Mouse (Mus musculus) neural tube, embryonic 14.5 days (tissue): ENCODE results near the gene Usp12. TPM values are rescaled to one million over a fixed set of nuclear protein-coding genes. Genes with fewer than 3 reads are reported as not detected.

Source experiments
- ATAC-seq: fragments of 200-750 bp; cut with Nextera tagmentation; 2 replicates; pipeline ENCODE4 v1.8.0; 2017; ENCODE audit warnings: low read depth, mild to moderate bottlenecking, moderate TSS enrichment, moderate library complexity
- H3K27ac ChIP-seq: fragments of 300-500 bp; sonication (generic); 2 replicates; pipeline ENCODE4 v1.5.1; 2014; ENCODE audit warnings: low read depth, mild to moderate bottlenecking, control low read depth, low read length, moderate library complexity, mixed read lengths
- H3K27me3 ChIP-seq: fragments of 300-500 bp; sonication (generic); 2 replicates; pipeline ENCODE4 v1.6.1; 2014; ENCODE audit warnings: low read length; ENCODE audit not compliant: control insufficient read depth, insufficient read depth
- H3K36me3 ChIP-seq: fragments of 300-500 bp; sonication (generic); 2 replicates; pipeline ENCODE4 v1.6.1; 2014; ENCODE audit warnings: low read length, mixed read lengths; ENCODE audit not compliant: control insufficient read depth, insufficient read depth
- H3K4me1 ChIP-seq: fragments of 300-500 bp; sonication (generic); 2 replicates; pipeline ENCODE4 v1.6.1; 2014; ENCODE audit warnings: low read length; ENCODE audit not compliant: control insufficient read depth, insufficient read depth
- H3K4me2 ChIP-seq: fragments of 300-500 bp; sonication (generic); 2 replicates; pipeline ENCODE4 v1.6.1; 2014; ENCODE audit warnings: mild to moderate bottlenecking, low read depth, low read length, control low read depth
- H3K4me3 ChIP-seq: fragments of 300-500 bp; sonication (generic); 2 replicates; pipeline ENCODE4 v1.5.1; 2014; ENCODE audit warnings: low read depth, low read length, control low read depth, mixed read lengths
- H3K9ac ChIP-seq: fragments of 300-500 bp; sonication (generic); replicated peaks from 2 replicates; pipeline ENCODE4 v1.6.1; 2014; ENCODE audit warnings: low read depth, mild to moderate bottlenecking, control low read depth, low read length, mixed read lengths
- H3K9me3 ChIP-seq: fragments of 300-500 bp; sonication (generic); 2 replicates; pipeline ENCODE4 v1.6.1; 2016; ENCODE audit warnings: low read length; ENCODE audit not compliant: control insufficient read depth
- WGBS: fragments of 180-500 bp; shearing (Covaris S2); extraction: QIAGEN DNeasy Blood & Tissue Kit; methylation state at CpG from one replicate; pipeline ENCODE4 v1.1.7; 2014; 5-methylcytosine and 5-hydroxymethylcytosine counted together
- polyA plus RNA-seq: library from polyadenylated mRNA; unstranded; fragments of >200 nt; fragmentation: Nextera tagmentation; extraction: Ambion mirVana; gene quantifications from 2 replicates; pipeline ENCODE4 v1.2.1, GENCODE M21; 2014

Usp12 gene
- polyA plus RNA-seq, 1 experiment from 2014 or later, result 11.5 TPM

GRCm38 (mm10) chr5:146790944-146791343 lies 3.9 kb downstream of the Usp12 start:
- no peak overlapping the region for H3K27ac ChIP-seq
- no peaks in the 10 kb centered on the region for H3K27me3 ChIP-seq
- no peak for ATAC-seq
- peaks cover 20% of the 10 kb centered on the region for H3K4me1 ChIP-seq
- H3K9ac ChIP-seq, result no peak overlapping the region
- 79% methylated on average over 8 of the region's 8 CpGs for WGBS
- no peak overlapping the region for H3K4me3 ChIP-seq
- no peak overlapping the region for H3K4me2 ChIP-seq
- H3K36me3 ChIP-seq, result no peaks in the 10 kb centered on the region
- no peaks in the 10 kb centered on the region for H3K9me3 ChIP-seq

- Histone ChIP-seq H3K27ac (no peak overlapping the region), H3K36me3 (no peaks in the 10 kb centered on the region), H3K9ac (no peak overlapping the region), H3K4me1 (peaks cover 20% of the 10 kb centered on the region), H3K4me2 (no peak overlapping the region), H3K4me3 (no peak overlapping the region), H3K27me3 (no peaks in the 10 kb centered on the region), H3K9me3 (no peaks in the 10 kb centered on the region)
- 77% methylated on average over 9 of the region's 9 CpGs for WGBS
- no peak for ATAC-seq
These were observed 5.4 kb downstream of the Usp12 start for GRCm38 (mm10) chr5:146789413-146789812.

GRCm38 (mm10) chr5:146786123-146786522 lies 8.7 kb downstream of the Usp12 start:
- H3K4me1 ChIP-seq, result peaks cover 4% of the 10 kb centered on the region
- ATAC-seq, result no peak
- no peak overlapping the region for H3K4me3 ChIP-seq
- no peaks in the 10 kb centered on the region for H3K9me3 ChIP-seq
- no peak overlapping the region for H3K27ac ChIP-seq
- H3K36me3 ChIP-seq, result no peaks in the 10 kb centered on the region
- no peak overlapping the region for H3K4me2 ChIP-seq
- H3K9ac ChIP-seq, result no peak overlapping the region
- no peaks in the 10 kb centered on the region for H3K27me3 ChIP-seq
- 65% methylated on average over 8 of the region's 8 CpGs for WGBS

- H3K4me3 ChIP-seq, result no peak overlapping the region
- H3K36me3 ChIP-seq, result no peaks in the 10 kb centered on the region
- H3K4me1 ChIP-seq, result no peaks in the 10 kb centered on the region
- no peak for ATAC-seq
- H3K27me3 ChIP-seq, result no peaks in the 10 kb centered on the region
- H3K9ac ChIP-seq, result no peak overlapping the region
- 84% methylated on average over 10 of the region's 10 CpGs for WGBS
- no peaks in the 10 kb centered on the region for H3K9me3 ChIP-seq
- H3K4me2 ChIP-seq, result no peak overlapping the region
- no peak overlapping the region for H3K27ac ChIP-seq
These were observed 10.9 kb downstream of the Usp12 start for GRCm38 (mm10) chr5:146783891-146784290.

GRCm38 (mm10) chr5:146783300-146783699 lies 11.5 kb downstream of the Usp12 start:
- WGBS, result 88% methylated on average over 10 of the region's 10 CpGs
- no peak overlapping the region for H3K4me3 ChIP-seq
- H3K27ac ChIP-seq, result no peak overlapping the region
- H3K4me1 ChIP-seq, result no peaks in the 10 kb centered on the region
- H3K9ac ChIP-seq, result no peak overlapping the region
- H3K36me3 ChIP-seq, result no peaks in the 10 kb centered on the region
- no peak for ATAC-seq
- no peak overlapping the region for H3K4me2 ChIP-seq
- no peaks in the 10 kb centered on the region for H3K9me3 ChIP-seq
- H3K27me3 ChIP-seq, result no peaks in the 10 kb centered on the region

- ATAC-seq, result no peak
- no peaks in the 10 kb centered on the region for H3K4me1 ChIP-seq
- no peak overlapping the region for H3K4me2 ChIP-seq
- 88% methylated on average over 9 of the region's 9 CpGs for WGBS
- no peak overlapping the region for H3K9ac ChIP-seq
- H3K9me3 ChIP-seq, result no peaks in the 10 kb centered on the region
- no peaks in the 10 kb centered on the region for H3K27me3 ChIP-seq
- H3K36me3 ChIP-seq, result no peaks in the 10 kb centered on the region
- H3K27ac ChIP-seq, result no peak overlapping the region
- H3K4me3 ChIP-seq, result no peak overlapping the region
These were observed 13.1 kb downstream of the Usp12 start for GRCm38 (mm10) chr5:146781663-146782062.

GRCm38 (mm10) chr5:146779931-146780330 lies 14.9 kb downstream of the Usp12 start:
- WGBS, result 90% methylated on average over 5 of the region's 5 CpGs
- Histone ChIP-seq H3K4me3 (no peak overlapping the region), H3K4me2 (no peak overlapping the region), H3K4me1 (no peaks in the 10 kb centered on the region), H3K27me3 (no peaks in the 10 kb centered on the region), H3K9ac (no peak overlapping the region), H3K9me3 (no peaks in the 10 kb centered on the region), H3K36me3 (no peaks in the 10 kb centered on the region), H3K27ac (no peak overlapping the region)
- no peak for ATAC-seq

- WGBS, result 74% methylated on average over 13 of the region's 13 CpGs
- H3K27me3 ChIP-seq, result no peaks in the 10 kb centered on the region
- H3K9ac ChIP-seq, result no peak overlapping the region
- H3K36me3 ChIP-seq, result no peaks in the 10 kb centered on the region
- H3K4me3 ChIP-seq, result no peak overlapping the region
- H3K4me1 ChIP-seq, result no peaks in the 10 kb centered on the region
- no peak overlapping the region for H3K4me2 ChIP-seq
- H3K27ac ChIP-seq, result no peak overlapping the region
- H3K9me3 ChIP-seq, result no peaks in the 10 kb centered on the region
- ATAC-seq, result no peak
These were observed 17.7 kb downstream of the Usp12 start for GRCm38 (mm10) chr5:146776988-146777639.

GRCm38 (mm10) chr5:146771982-146772381 lies 22.8 kb downstream of the Usp12 start:
- Histone ChIP-seq H3K4me3 (no peak overlapping the region), H3K4me2 (no peak overlapping the region), H3K9me3 (no peaks in the 10 kb centered on the region), H3K27me3 (no peaks in the 10 kb centered on the region), H3K4me1 (no peaks in the 10 kb centered on the region), H3K36me3 (no peaks in the 10 kb centered on the region), H3K9ac (no peak overlapping the region), H3K27ac (no peak overlapping the region)
- no peak for ATAC-seq
- WGBS, result 54% methylated on average over 11 of the region's 11 CpGs
